Mouse (Mus musculus) heart, embryonic 13.5 days (tissue): ENCODE measurements around the gene Adamtsl1. TPM values are rescaled to one million over a fixed set of nuclear protein-coding genes. Genes with fewer than 3 reads are reported as not detected.

ENCODE experiments used
- ATAC-seq: fragments of 200-750 bp; cut with Nextera tagmentation; 2 replicates; pipeline ENCODE4 v1.8.0; 2017; ENCODE audit warnings: moderate TSS enrichment; ENCODE audit not compliant: insufficient number of reproducible peaks, low FRiP score, low TSS enrichment; ENCODE audit errors: extremely low read depth
- H3K27ac ChIP-seq: fragments of 300-500 bp; sonication (generic); replicated peaks from 2 replicates; pipeline ENCODE4 v1.5.1; 2015; ENCODE audit warnings: moderate library complexity, mild to moderate bottlenecking, inconsistent platforms
- H3K27me3 ChIP-seq: fragments of 300-500 bp; sonication (generic); replicated peaks from 2 replicates; pipeline ENCODE4 v1.6.1; 2015; ENCODE audit warnings: mild to moderate bottlenecking, inconsistent platforms
- H3K36me3 ChIP-seq: fragments of 300-500 bp; sonication (generic); 2 replicates; pipeline ENCODE4 v1.6.1; 2015; ENCODE audit warnings: mild to moderate bottlenecking, inconsistent platforms
- H3K4me1 ChIP-seq: fragments of 300-500 bp; sonication (generic); 2 replicates; pipeline ENCODE4 v1.6.1; 2015; ENCODE audit warnings: inconsistent platforms
- H3K4me2 ChIP-seq: fragments of 300-500 bp; sonication (generic); 2 replicates; pipeline ENCODE4 v1.6.1; 2015; ENCODE audit warnings: inconsistent platforms, mild to moderate bottlenecking, moderate library complexity
- H3K4me3 ChIP-seq: fragments of 300-500 bp; sonication (generic); 2 replicates; pipeline ENCODE4 v1.5.1; 2015; ENCODE audit warnings: moderate library complexity, mild to moderate bottlenecking, inconsistent platforms
- H3K9ac ChIP-seq: fragments of 300-500 bp; sonication (generic); 2 replicates; pipeline ENCODE4 v1.6.1; 2015; ENCODE audit warnings: inconsistent platforms, mild to moderate bottlenecking, moderate library complexity
- H3K9me3 ChIP-seq: fragments of 300-500 bp; sonication (generic); 2 replicates; pipeline ENCODE4 v1.6.1; 2016; ENCODE audit warnings: inconsistent platforms
- WGBS: fragments of 180-500 bp; shearing (Covaris S2); methylation state at CpG from one replicate; pipeline ENCODE4 v1.1.7; 2015; ENCODE audit warnings: mixed read lengths; 5-methylcytosine and 5-hydroxymethylcytosine counted together
- polyA plus RNA-seq: library from polyadenylated mRNA; unstranded; fragments of >200 nt; fragmentation: Nextera tagmentation; extraction: Ambion mirVana; gene quantifications from 2 replicates; pipeline ENCODE4 v1.2.1, GENCODE M21; 2015

Adamtsl1 gene
- polyA plus RNA-seq, 1 experiment from 2014 or later = 11.9 TPM

GRCm38 (mm10) chr4:86383124-86383523, 869.2 kb downstream of the Adamtsl1 start:
- Histone ChIP-seq H3K4me2 (no peak overlapping the region), H3K36me3 (0 out of 2 replicates have a peak, but pooled peaks cover 12% of the 10 kb centered on the region), H3K27me3 (no peaks in the 10 kb centered on the region), H3K9ac (no peak overlapping the region), H3K9me3 (no peaks in the 10 kb centered on the region), H3K27ac (peak overlapping the region; percentile 41; the same call in 1 of the 2 replicates), H3K4me3 (no peak overlapping the region), H3K4me1 (peaks cover 25% of the 10 kb centered on the region)
- ATAC-seq = no peak
- 45% methylated on average over 2 of the region's 2 CpGs for WGBS

- Histone ChIP-seq H3K4me3 (no peak overlapping the region), H3K9ac (no peak overlapping the region), H3K27ac (no peak overlapping the region), H3K4me1 (peaks cover 22% of the 10 kb centered on the region), H3K27me3 (no peaks in the 10 kb centered on the region), H3K4me2 (no peak overlapping the region), H3K9me3 (no peaks in the 10 kb centered on the region), H3K36me3 (0 out of 2 replicates have a peak, but pooled peaks cover 12% of the 10 kb centered on the region)
- no peak for ATAC-seq
- WGBS = 80% methylated on average over 6 of the region's 6 CpGs
Measured at GRCm38 (mm10) chr4:86385121-86385520, 871.1 kb downstream of the Adamtsl1 start.

- H3K4me2 ChIP-seq = no peak overlapping the region
- ATAC-seq = no peak
- no peaks in the 10 kb centered on the region for H3K9me3 ChIP-seq
- WGBS = 76% methylated on average over 5 of the region's 5 CpGs
- H3K27ac ChIP-seq = no peak overlapping the region
- no peak overlapping the region for H3K4me3 ChIP-seq
- H3K4me1 ChIP-seq = peaks cover 22% of the 10 kb centered on the region
- no peak overlapping the region for H3K9ac ChIP-seq
- 0 out of 2 replicates have a peak, but pooled peaks cover 12% of the 10 kb centered on the region for H3K36me3 ChIP-seq
- H3K27me3 ChIP-seq = no peaks in the 10 kb centered on the region
Measured at GRCm38 (mm10) chr4:86388430-86388829, 874.5 kb downstream of the Adamtsl1 start.

GRCm38 (mm10) chr4:86391176-86391575, 877.2 kb downstream of the Adamtsl1 start:
- H3K27me3 ChIP-seq = no peaks in the 10 kb centered on the region
- no peak overlapping the region for H3K4me3 ChIP-seq
- H3K4me2 ChIP-seq = no peak overlapping the region
- H3K36me3 ChIP-seq = 0 out of 2 replicates have a peak, but pooled peaks cover 3% of the 10 kb centered on the region
- H3K9ac ChIP-seq = no peak overlapping the region
- peak; percentile 73; the same call in 1 of the 2 replicates for ATAC-seq
- WGBS = 19% methylated on average over 3 of the region's 3 CpGs
- H3K4me1 ChIP-seq = peaks cover 30% of the 10 kb centered on the region
- peak overlapping the region; percentile 83 for H3K27ac ChIP-seq
- no peaks in the 10 kb centered on the region for H3K9me3 ChIP-seq

- WGBS = 73% methylated on average over 6 of the region's 6 CpGs
- Histone ChIP-seq H3K4me3 (no peak overlapping the region), H3K27me3 (no peaks in the 10 kb centered on the region), H3K4me2 (no peak overlapping the region), H3K4me1 (peaks cover 43% of the 10 kb centered on the region), H3K9ac (no peak overlapping the region), H3K27ac (peak overlapping the region; percentile 34; the same call in 1 of the 2 replicates), H3K9me3 (no peaks in the 10 kb centered on the region), H3K36me3 (no peaks in the 10 kb centered on the region)
- ATAC-seq = no peak
Measured at GRCm38 (mm10) chr4:86395636-86396035, 881.7 kb downstream of the Adamtsl1 start.

- Histone ChIP-seq H3K36me3 (no peaks in the 10 kb centered on the region), H3K27me3 (no peaks in the 10 kb centered on the region), H3K4me2 (no peak overlapping the region), H3K9me3 (no peaks in the 10 kb centered on the region), H3K27ac (no peak overlapping the region), H3K4me3 (no peak overlapping the region), H3K4me1 (peaks cover 40% of the 10 kb centered on the region), H3K9ac (no peak overlapping the region)
- ATAC-seq = no peak
- 72% methylated on average over 7 of the region's 7 CpGs for WGBS
Measured at GRCm38 (mm10) chr4:86396672-86397288, 882.8 kb downstream of the Adamtsl1 start.

- Histone ChIP-seq H3K27ac (peak overlapping the region; percentile 20), H3K27me3 (no peaks in the 10 kb centered on the region), H3K4me1 (peaks cover 40% of the 10 kb centered on the region), H3K4me2 (no peak overlapping the region), H3K9ac (no peak overlapping the region), H3K4me3 (no peak overlapping the region), H3K36me3 (no peaks in the 10 kb centered on the region), H3K9me3 (no peaks in the 10 kb centered on the region)
- no peak for ATAC-seq
- WGBS = 48% methylated on average over 2 of the region's 2 CpGs
Measured at GRCm38 (mm10) chr4:86397470-86397869, 883.5 kb downstream of the Adamtsl1 start.

GRCm38 (mm10) chr4:86401116-86401515, 887.1 kb downstream of the Adamtsl1 start:
- Histone ChIP-seq H3K4me2 (no peak overlapping the region), H3K36me3 (no peaks in the 10 kb centered on the region), H3K4me3 (no peak overlapping the region), H3K9me3 (no peaks in the 10 kb centered on the region), H3K27ac (no peak overlapping the region), H3K9ac (no peak overlapping the region), H3K4me1 (peaks cover 50% of the 10 kb centered on the region), H3K27me3 (no peaks in the 10 kb centered on the region)
- 33% methylated on average over 3 of the region's 3 CpGs for WGBS
- ATAC-seq = no peak

GRCm38 (mm10) chr4:86406501-86407199, 892.7 kb downstream of the Adamtsl1 start:
- Histone ChIP-seq H3K4me2 (no peak overlapping the region), H3K4me3 (no peak overlapping the region), H3K9ac (no peak overlapping the region), H3K27me3 (no peaks in the 10 kb centered on the region), H3K9me3 (no peaks in the 10 kb centered on the region), H3K36me3 (0 out of 2 replicates have a peak, but pooled peaks cover 4% of the 10 kb centered on the region), H3K4me1 (peaks cover 33% of the 10 kb centered on the region), H3K27ac (peak overlapping the region; percentile 39; the same call in 1 of the 2 replicates)
- ATAC-seq = no peak
- WGBS = 53% methylated on average over 7 of the region's 7 CpGs

- no peaks in the 10 kb centered on the region for H3K9me3 ChIP-seq
- no peak overlapping the region for H3K4me3 ChIP-seq
- H3K9ac ChIP-seq = no peak overlapping the region
- ATAC-seq = no peak
- no peak overlapping the region for H3K4me2 ChIP-seq
- 0 out of 2 replicates have a peak, but pooled peaks cover 4% of the 10 kb centered on the region for H3K36me3 ChIP-seq
- 70% methylated on average over 3 of the region's 3 CpGs for WGBS
- peaks cover 33% of the 10 kb centered on the region for H3K4me1 ChIP-seq
- peak overlapping the region; percentile 39; the same call in 1 of the 2 replicates for H3K27ac ChIP-seq
- no peaks in the 10 kb centered on the region for H3K27me3 ChIP-seq
Measured at GRCm38 (mm10) chr4:86407200-86407527, 893.2 kb downstream of the Adamtsl1 start.

GRCm38 (mm10) chr4:86408421-86408820, 894.4 kb downstream of the Adamtsl1 start:
- Histone ChIP-seq H3K9me3 (no peaks in the 10 kb centered on the region), H3K27ac (no peak overlapping the region), H3K27me3 (no peaks in the 10 kb centered on the region), H3K36me3 (0 out of 2 replicates have a peak, but pooled peaks cover 4% of the 10 kb centered on the region), H3K4me3 (no peak overlapping the region), H3K4me2 (no peak overlapping the region), H3K9ac (no peak overlapping the region), H3K4me1 (peaks cover 33% of the 10 kb centered on the region)
- 80% methylated on average over 9 of the region's 9 CpGs for WGBS
- ATAC-seq = no peak
